Mouse (Mus musculus) MEL-GATA-1-ER (cell line): ENCODE results near the gene Oas1c.
A peak's percentile ranks its signal among the peaks of the same experiment; 100 is the strongest.

Experiments used
- DNase-seq: peaks from one replicate; pipeline ENCODE4 v3.0.0-alpha.2; 2012; ENCODE audit warnings: low read depth; ENCODE audit errors: extremely low read depth

The Oas1c gene

DNA sequence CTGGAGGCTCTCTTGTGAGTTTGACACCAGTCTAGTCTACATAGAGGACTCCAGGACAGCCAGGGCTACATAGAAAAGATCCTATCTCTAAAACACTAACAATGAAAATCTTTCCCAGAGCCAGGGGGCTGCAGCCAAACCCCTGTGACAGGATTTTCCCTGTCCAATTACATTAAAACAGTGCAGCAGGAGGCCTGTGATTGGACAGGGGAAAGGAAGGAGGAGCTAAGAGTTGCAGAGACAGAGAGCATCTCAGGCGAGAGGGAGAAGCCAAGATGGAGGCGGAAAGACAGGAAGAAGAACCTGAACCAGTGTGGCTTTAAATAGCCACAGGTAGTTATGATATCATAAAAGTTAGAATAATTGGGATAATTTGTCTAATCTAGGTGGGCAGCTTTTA is 29.9 kb downstream of the Oas1c start:
- DNase-seq: no peak

DNA sequence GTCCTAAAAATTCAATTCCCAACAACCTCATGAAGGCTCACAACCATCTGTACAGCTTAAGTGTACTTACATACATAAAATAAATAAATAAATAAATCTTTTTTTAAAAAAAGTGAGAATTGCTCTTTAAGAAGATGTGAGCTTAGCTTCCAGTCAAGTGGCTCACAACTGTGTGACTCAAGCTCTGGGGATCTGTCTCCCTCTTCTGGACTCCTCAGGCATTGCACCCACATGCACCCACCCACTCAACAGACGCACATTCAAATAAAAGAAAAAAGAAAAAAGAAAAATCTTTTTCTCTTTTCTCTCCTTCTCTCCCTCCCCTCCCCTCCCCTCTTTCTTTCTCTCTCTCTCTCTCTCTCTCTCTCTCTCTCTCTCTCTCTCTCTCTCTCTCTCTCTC is 30.7 kb downstream of the Oas1c start:
- DNase-seq: no peak

DNA sequence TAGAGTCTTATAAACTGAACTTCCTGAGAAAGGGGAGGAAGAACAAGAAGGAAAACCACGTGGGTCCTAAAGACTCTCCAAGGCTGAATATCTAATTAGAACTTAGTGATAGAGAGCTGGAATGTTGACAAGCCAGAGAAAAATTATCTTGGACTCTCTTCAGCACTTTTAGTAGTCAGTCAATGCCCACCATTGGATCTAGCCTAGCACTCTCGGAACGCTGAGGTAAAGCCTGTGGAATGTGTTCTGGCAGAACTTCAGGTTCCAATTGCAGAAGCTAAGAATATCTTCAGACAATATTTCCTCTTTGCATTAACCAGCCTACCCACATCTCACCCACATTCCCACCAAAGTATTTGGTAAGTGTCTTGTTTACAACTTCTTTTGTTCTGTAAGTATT is 32.4 kb downstream of the Oas1c start:
- no peak for DNase-seq

DNA sequence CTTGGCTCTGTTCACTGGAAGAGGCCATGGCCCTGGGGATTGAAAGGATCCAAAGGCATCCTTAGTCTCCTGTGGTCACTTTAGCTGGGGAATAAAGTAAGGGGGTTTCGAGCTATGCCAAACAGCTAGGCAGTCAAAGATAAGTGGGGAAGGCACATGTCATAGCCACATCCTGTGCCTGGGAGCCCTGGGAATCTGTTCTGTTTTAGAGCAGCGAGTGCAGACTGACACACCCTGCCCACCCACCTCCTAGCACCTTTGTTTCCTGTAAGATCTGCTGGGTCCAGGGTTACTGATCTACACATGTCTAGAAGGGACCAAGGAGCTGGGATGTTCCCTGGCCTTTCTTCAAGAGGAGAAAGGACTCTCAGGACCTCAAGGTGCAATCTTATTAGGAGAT is 33.4 kb downstream of the Oas1c start:
- no peak for DNase-seq

DNA sequence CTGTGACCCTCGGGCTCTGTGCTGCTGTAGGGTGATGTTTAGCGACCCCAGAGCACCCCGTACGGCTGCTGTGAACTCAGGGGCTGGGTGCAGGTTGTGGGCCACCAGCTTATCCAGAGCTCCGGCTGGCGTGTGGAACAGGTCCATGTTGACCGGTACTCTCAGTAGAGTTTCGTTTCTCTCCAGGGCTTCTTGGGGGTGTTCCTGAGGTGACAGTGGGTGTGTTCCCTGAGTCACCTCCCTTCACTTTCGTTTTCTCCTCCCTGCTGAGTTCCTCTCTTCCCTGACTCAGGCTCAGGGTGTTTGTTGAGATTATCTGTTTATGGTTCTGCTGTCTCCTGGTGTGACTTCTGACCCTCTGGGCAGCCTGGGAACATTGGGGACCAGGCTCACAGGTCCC is 34.8 kb downstream of the Oas1c start, which contains the start of gene Oas3:
Gene Oas3, minus strand, starts transcription at position 184 of the 400 bp plus-strand sequence.
- peak; percentile 53 for DNase-seq

DNA sequence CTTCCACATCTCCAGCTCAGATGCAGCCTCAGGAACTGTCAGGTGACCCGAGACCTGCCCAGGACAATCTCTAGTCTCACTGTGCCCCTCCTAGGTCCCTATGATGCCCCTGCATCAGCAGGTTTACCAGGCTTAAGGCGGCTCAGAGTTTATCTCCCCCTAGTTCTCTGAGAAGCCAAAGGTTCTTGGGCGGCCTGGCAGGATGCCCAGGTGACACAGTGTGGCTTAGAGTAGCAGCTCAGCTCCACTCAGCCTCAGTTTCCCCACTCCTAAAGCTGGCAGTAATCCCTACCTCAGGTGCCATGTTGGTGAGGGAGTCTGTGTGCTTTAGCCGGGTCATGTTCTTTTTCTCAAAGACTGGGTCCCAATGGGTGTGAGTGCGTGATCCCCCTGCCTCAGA is 35.5 kb downstream of the Oas1c start:
- DNase-seq: no peak

DNA sequence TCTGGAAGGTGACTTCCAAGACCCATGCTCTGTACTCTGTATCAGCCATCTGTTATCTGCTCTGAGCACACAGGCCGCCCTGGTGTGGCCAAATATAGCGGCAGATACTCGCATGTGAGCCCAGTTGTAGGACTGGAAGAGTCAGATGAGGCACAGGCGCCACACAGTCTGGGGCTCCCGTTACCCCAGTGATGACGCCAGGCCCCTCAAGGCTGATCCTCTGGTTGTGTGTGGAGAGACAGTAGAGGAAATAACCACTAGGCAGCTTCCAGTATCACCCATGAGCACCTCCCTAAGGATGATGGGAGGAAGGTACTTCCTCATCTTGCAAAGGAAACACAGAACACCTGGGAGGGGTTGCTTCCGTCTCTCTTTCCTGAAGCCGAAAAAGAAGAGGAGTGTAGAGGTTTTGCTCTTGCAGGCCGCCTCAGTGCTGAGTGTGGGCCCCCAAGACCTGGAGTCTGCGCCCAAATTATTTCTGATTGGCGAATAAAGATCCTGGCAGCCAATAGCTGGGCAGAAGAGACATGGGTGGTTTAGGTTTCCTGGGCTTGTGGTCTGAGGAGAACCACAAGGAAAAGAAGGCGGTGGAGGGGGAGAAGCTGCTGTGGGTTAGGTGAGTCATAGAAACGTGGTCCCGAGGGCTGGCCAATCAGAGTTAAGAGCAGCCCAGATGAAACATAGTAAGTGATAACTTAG is 36.9 kb downstream of the Oas1c start:
- peak; percentile 95 for DNase-seq

DNA sequence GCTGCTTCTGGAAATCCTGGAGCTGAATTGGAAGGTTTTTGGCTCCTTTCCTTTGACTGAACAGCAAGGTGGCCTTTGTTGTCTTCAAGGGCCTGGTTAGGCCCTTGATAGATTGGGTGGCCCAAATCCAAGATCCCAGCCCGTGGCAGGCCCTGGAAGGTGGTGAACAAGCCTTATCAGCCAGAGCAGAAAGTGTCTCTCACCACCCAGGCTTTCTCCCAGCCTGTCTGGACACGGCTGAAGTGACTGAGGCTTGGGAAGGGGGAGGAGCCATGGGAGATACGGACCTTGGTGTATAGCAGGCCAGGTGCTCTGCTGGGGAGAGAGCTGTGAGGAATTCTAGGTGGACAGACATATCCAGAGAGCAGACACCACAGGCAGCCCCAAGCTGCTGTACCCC is 42.9 kb downstream of the Oas1c start:
- DNase-seq: peak; percentile 44

DNA sequence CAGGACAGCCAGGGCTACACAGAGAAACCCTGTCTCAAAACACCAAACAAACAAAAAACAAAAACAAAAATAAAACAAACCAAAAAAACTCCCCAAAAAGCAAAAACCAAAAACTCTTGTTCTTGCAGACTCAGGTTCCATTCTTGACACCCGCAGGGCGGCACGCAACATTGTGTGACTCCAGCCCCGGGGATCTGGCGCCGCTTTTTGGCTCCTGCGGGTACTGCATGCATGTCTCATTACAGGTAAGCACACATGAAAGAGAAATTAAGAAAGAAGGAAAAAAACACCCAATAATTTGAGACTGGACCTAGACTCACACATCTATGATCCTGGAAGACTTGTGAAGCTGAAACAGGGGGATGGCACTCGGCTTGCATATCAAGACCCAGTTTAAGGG is 47.3 kb downstream of the Oas1c start:
- no peak for DNase-seq

DNA sequence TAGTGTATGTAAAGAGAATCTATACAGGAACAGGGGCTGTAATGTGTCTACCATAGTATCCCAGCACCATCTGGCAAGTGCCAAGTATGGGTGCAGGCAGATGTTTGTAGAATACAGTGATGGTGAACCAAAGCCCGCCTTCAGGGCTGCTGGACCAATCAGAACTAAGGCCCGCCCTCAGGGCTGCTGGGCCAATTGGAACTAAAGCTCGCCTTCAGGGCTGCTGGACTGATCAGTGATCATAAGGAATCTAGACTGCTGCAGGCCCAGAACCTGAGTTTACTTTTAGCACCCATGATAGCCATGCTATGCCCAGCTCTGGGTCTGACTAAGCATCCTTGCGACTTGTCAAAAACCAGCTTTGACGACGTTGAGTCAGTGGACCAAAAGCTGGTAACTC is 50.4 kb downstream of the Oas1c start:
- DNase-seq: no peak

DNA sequence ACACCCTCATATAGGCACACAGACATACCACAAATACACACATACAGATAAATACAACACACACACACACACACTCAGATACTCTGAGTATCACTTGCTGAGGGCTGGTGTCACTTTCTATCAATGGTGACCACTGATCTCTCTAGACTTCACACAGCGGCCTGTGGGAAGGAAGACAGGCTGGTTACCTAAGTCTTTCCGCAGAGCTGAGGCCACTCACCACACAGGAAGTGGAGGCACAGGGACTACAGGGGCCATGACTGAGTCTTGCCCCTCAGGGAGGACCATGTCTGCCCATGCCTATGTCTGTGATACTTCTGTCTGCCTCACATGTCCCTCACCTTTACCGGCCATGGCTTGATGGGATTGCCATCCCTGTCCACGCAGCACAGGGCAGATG is 58.1 kb downstream of the Oas1c start:
- no peak for DNase-seq

DNA sequence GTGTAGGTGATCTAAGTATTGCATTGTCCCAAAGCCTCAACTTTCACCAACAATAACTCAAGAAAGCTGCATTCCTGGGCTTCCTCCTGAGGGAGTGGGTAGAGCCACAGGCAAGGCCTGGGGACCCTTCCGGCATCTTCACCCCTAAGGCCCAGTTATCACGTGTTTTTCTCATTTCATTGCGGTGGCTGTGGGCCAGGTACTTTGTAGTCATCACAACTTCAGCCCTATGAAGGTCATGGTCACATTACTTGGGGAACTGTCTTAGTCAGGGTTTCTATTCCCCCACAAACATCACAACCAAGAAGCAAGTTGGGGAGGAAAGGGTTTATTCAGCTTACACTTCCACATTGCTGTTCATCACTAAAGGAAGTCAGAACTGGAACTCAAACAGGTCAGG is 59.5 kb downstream of the Oas1c start:
- DNase-seq: no peak

DNA sequence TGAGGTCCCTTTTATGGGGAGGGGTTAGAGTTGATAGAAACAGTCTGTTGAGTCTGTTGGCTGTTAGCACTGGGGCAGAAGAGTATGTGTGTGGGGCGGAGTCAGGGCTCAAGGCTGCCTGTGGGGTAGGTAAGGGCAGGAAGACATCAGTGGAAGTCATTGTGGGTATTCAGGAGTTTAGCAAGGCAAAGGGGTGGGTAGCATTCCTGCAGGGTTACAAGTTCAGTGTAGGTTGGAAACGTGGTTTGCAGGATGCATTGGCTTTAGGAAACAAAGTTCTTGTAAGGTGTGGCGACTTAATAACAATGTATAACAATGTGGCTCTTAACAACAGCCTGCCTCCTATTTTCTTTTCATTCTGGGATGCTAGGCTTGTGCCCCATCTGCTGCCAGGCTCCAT is 61.1 kb downstream of the Oas1c start:
- DNase-seq: no peak
